Mouse (Mus musculus) intestine, embryonic 14.5 days (tissue): ENCODE data around the gene Kctd20. TPM values are rescaled to one million over a fixed set of nuclear protein-coding genes. Genes with fewer than 3 reads are reported as not detected.
"Not testable (repeated sequence)": the region's sequence is repeated elsewhere in the genome, so short reads cannot be mapped to it uniquely, and the experiment has no call there.

Experiments
- ATAC-seq: fragments of 200-750 bp; cut with Nextera tagmentation; replicated peaks from 2 replicates; pipeline ENCODE4 v1.8.0; 2017; ENCODE audit warnings: low read depth, moderate number of reproducible peaks, moderate TSS enrichment, moderate library complexity; ENCODE audit not compliant: low FRiP score, low TSS enrichment
- DNase-seq: peaks from one replicate; pipeline ENCODE4 v3.0.0-alpha.2; 2018; ENCODE audit warnings: low spot score
- H3K27ac ChIP-seq: fragments of 300-500 bp; sonication (generic); 2 replicates; pipeline ENCODE4 v1.5.1; 2014; ENCODE audit warnings: low read depth, mild to moderate bottlenecking, control low read depth
- H3K27me3 ChIP-seq: fragments of 300-500 bp; sonication (generic); replicated peaks from 2 replicates; pipeline ENCODE4 v1.6.1; 2014; ENCODE audit warnings: low read length, control low read depth; ENCODE audit not compliant: control insufficient read depth, insufficient read depth
- H3K36me3 ChIP-seq: fragments of 300-500 bp; sonication (generic); 2 replicates; pipeline ENCODE4 v1.6.1; 2014; ENCODE audit warnings: low read length, control low read depth; ENCODE audit not compliant: control insufficient read depth, insufficient read depth
- H3K4me1 ChIP-seq: fragments of 300-500 bp; sonication (generic); replicated peaks from 2 replicates; pipeline ENCODE4 v1.6.1; 2014; ENCODE audit warnings: low read length, control low read depth, mixed read lengths; ENCODE audit not compliant: control insufficient read depth, insufficient read depth
- H3K4me2 ChIP-seq: fragments of 300-500 bp; sonication (generic); 2 replicates; pipeline ENCODE4 v1.6.1; 2014; ENCODE audit warnings: low read length
- H3K4me3 ChIP-seq: fragments of 300-500 bp; sonication (generic); 2 replicates; pipeline ENCODE4 v1.5.1; 2014; ENCODE audit warnings: low read depth, low read length, control low read depth, mixed read lengths
- H3K9ac ChIP-seq: fragments of 300-500 bp; sonication (generic); 2 replicates; pipeline ENCODE4 v1.6.1; 2014; ENCODE audit warnings: mild to moderate bottlenecking, low read length
- H3K9me3 ChIP-seq: fragments of 300-500 bp; sonication (generic); 2 replicates; pipeline ENCODE4 v1.6.1; 2016; ENCODE audit warnings: low read length, control low read depth; ENCODE audit not compliant: control insufficient read depth
- WGBS: fragments of 180-500 bp; shearing (Covaris S2); extraction: QIAGEN DNeasy Blood & Tissue Kit; methylation state at CpG from one replicate; pipeline ENCODE4 v1.1.7; 2014; 5-methylcytosine and 5-hydroxymethylcytosine counted together
- polyA plus RNA-seq: library from polyadenylated mRNA; unstranded; fragments of >200 nt; fragmentation: Nextera tagmentation; extraction: Ambion mirVana; gene quantifications from 2 replicates; pipeline ENCODE4 v1.2.1, GENCODE M21; 2014

The Kctd20 gene
- polyA plus RNA-seq, 1 experiment from 2014 or later: 72.6 TPM

- H3K36me3 ChIP-seq: peaks cover 89% of the 10 kb centered on the region
- DNase-seq: no peak
Measured at GRCm38 (mm10) chr17:28986833-28987232, 35.1 kb downstream of the Kctd20 start.

DNA sequence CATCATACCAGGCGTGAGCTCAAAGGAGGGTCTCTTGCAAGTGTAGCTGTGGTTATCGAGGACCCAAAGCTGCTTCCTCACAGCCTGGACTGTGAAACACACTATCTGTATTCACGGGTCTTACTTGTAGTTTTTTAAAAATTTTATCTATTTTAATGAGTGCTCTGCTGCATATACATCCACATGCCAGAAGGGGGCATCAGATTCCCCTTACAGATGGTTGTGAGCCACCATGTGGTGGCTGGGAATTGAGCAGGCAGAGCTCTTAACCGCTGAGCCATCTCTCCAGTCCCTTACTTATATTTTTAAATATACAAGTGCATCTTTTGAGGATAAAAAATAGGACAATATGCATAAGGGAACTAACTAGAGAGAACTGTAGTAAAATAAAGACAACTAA, 36.0 kb downstream of the Kctd20 start:
- ATAC-seq: no peak
- H3K4me2 ChIP-seq: no peak overlapping the region
- peaks cover 80% of the 10 kb centered on the region for H3K36me3 ChIP-seq
- H3K9ac ChIP-seq: no peak overlapping the region
- H3K27ac ChIP-seq: no peak overlapping the region
- 75% methylated on average over 4 of the region's 4 CpGs for WGBS
- 0 out of 2 replicates have a peak, but pooled peaks cover 3% of the 10 kb centered on the region for H3K4me1 ChIP-seq
- DNase-seq: no peak
- no peaks in the 10 kb centered on the region for H3K9me3 ChIP-seq
- H3K27me3 ChIP-seq: no peaks in the 10 kb centered on the region
- no peak overlapping the region for H3K4me3 ChIP-seq

More at GRCm38 (mm10) chr17:28986833-28987232, 35.1 kb downstream of the Kctd20 start:
- no peaks in the 10 kb centered on the region for H3K9me3 ChIP-seq
- no peaks in the 10 kb centered on the region for H3K27me3 ChIP-seq
- H3K9ac ChIP-seq: no peak overlapping the region
- no peak overlapping the region for H3K4me2 ChIP-seq
- H3K4me1 ChIP-seq: 0 out of 2 replicates have a peak, but pooled peaks cover 3% of the 10 kb centered on the region
- no peak for ATAC-seq
- no peak overlapping the region for H3K4me3 ChIP-seq
- no peak overlapping the region for H3K27ac ChIP-seq

DNA sequence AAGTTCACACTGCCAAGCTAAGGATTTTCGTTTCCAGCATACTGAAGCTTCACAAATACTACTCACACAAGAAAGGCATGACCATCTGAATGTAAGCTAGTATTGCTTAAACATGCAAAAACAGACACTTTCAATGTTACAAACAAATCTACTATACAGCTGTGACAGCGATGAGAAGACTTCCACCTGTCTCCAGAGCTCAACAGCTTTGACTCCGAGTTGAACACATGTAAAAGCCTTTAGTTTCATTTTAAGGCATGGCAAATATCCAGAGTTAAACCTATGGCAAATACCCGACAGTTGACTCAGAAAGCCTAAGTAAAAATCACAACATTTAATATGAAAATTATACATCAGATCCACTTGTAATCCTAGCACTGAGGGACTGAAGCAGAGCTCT, 36.5 kb downstream of the Kctd20 start:
- WGBS: 69% methylated on average over 4 of the region's 4 CpGs
- Histone ChIP-seq H3K27ac (no peak overlapping the region), H3K27me3 (no peaks in the 10 kb centered on the region), H3K4me1 (no peaks in the 10 kb centered on the region), H3K9me3 (no peaks in the 10 kb centered on the region), H3K4me2 (no peak overlapping the region), H3K9ac (no peak overlapping the region), H3K36me3 (peaks cover 74% of the 10 kb centered on the region), H3K4me3 (no peak overlapping the region)
- DNase-seq: no peak
- ATAC-seq: no peak

GRCm38 (mm10) chr17:28988996-28989395, 37.2 kb downstream of the Kctd20 start:
- no peaks in the 10 kb centered on the region for H3K9me3 ChIP-seq
- no peak overlapping the region for H3K9ac ChIP-seq
- DNase-seq: no peak
- no peak overlapping the region for H3K4me2 ChIP-seq
- H3K27ac ChIP-seq: no peak overlapping the region
- H3K27me3 ChIP-seq: no peaks in the 10 kb centered on the region
- H3K4me1 ChIP-seq: no peaks in the 10 kb centered on the region
- H3K4me3 ChIP-seq: no peak overlapping the region
- H3K36me3 ChIP-seq: peaks cover 67% of the 10 kb centered on the region
- 85% methylated on average over 3 of the region's 3 CpGs for WGBS
- ATAC-seq: no peak

DNA sequence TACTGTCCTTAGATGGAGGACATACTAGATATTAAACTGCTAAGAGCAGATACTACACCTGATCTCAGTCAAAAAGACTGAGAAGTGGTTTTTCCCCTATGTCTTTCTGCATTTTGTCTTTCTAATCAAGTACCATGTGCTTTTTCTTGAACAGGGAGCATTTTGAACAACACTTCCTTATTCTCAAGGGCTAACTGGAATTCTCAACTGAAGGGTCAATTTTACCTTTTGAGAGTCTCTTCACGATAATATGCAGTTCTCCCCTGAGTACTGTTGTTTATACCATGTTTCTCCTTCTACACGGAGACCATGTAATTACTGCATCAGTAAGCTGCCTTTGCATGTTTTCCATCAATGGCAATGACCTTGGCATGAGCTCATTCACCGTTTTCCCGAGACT, 38.3 kb downstream of the Kctd20 start:
- Histone ChIP-seq H3K27me3 (no peaks in the 10 kb centered on the region), H3K4me3 (no peak overlapping the region), H3K4me2 (no peak overlapping the region), H3K9ac (no peak overlapping the region), H3K4me1 (no peaks in the 10 kb centered on the region), H3K9me3 (no peaks in the 10 kb centered on the region), H3K36me3 (peaks cover 66% of the 10 kb centered on the region), H3K27ac (no peak overlapping the region)
- DNase-seq: no peak
- WGBS: 75% methylated on average over 4 of the region's 4 CpGs
- no peak for ATAC-seq

DNA sequence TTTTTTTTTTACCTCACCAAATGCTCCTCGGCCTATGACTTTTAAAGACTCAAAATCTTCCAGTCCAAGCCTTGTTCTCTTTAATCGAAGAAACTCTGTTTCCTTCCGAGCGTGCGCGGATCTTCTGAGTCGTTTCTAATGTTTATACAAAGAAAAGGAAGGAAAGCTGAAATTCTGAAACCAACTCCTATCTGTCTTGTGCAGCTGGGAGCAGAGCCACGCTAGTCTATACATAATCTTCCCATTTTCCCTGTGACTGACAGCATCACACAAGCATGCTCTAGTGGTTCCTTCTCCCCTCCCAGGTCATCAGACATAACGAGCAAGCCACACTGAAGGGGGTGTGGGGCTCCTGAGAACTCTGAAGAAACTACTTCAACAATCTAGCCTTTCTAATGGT, 39.5 kb downstream of the Kctd20 start:
- H3K9ac ChIP-seq: no peak overlapping the region
- no peak overlapping the region for H3K27ac ChIP-seq
- DNase-seq (no peak), ATAC-seq (no peak)
- no peaks in the 10 kb centered on the region for H3K27me3 ChIP-seq
- no peak overlapping the region for H3K4me2 ChIP-seq
- H3K4me3 ChIP-seq: no peak overlapping the region
- H3K36me3 ChIP-seq: peaks cover 64% of the 10 kb centered on the region
- H3K4me1 ChIP-seq: no peaks in the 10 kb centered on the region
- WGBS: 67% methylated on average over 9 of the region's 9 CpGs
- no peaks in the 10 kb centered on the region for H3K9me3 ChIP-seq

- Histone ChIP-seq H3K4me1 (no peaks in the 10 kb centered on the region), H3K9me3 (no peaks in the 10 kb centered on the region), H3K36me3 (peaks cover 64% of the 10 kb centered on the region), H3K9ac (no peak overlapping the region), H3K27ac (no peak overlapping the region), H3K4me3 (no peak overlapping the region), H3K27me3 (no peaks in the 10 kb centered on the region), H3K4me2 (no peak overlapping the region)
- DNase-seq: no peak
- no peak for ATAC-seq
- 71% methylated on average over 7 of the region's 7 CpGs for WGBS
Measured at GRCm38 (mm10) chr17:28992105-28992504, 40.4 kb downstream of the Kctd20 start.

DNA sequence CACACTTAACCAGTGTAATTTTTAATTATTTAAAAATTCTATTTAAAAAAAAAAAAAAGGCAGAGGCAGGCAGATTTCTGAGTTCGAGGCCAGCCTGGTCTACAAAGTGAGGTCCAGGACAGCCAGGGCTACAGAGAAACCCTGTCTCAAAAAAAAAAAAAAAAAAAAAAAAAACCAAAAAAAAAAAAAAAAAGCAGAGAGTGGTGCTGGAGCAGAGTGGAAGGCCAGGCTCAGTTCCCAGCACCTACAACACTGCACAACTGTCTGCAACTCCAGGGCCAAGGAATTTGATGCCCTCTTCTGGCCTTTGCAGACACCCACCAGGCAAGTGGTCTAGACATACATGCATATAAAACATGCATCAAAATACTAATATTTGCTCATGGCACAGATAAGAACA, 41.3 kb downstream of the Kctd20 start:
- H3K27ac ChIP-seq, DNase-seq, H3K4me3 ChIP-seq, H3K9ac ChIP-seq, ATAC-seq, H3K4me2 ChIP-seq, H3K4me1 ChIP-seq, H3K27me3 ChIP-seq, H3K9me3 ChIP-seq: not testable (repeated sequence)
- 91% methylated on average over 1 of the region's 1 CpGs for WGBS
- peaks cover 63% of the 10 kb centered on the region for H3K36me3 ChIP-seq

- WGBS: 92% methylated on average over 4 of the region's 4 CpGs
- no peak for ATAC-seq
- no peak for DNase-seq
- Histone ChIP-seq H3K9me3 (no peaks in the 10 kb centered on the region), H3K27me3 (no peaks in the 10 kb centered on the region), H3K4me1 (no peaks in the 10 kb centered on the region), H3K4me3 (no peak overlapping the region), H3K36me3 (peaks cover 64% of the 10 kb centered on the region), H3K4me2 (no peak overlapping the region), H3K9ac (no peak overlapping the region), H3K27ac (no peak overlapping the region)
Measured at GRCm38 (mm10) chr17:28994615-28995014, 42.9 kb downstream of the Kctd20 start.
